Mouse (Mus musculus): ENCODE data around the gene Usp9y.
A peak's percentile ranks its signal among the peaks of the same experiment; 100 is the strongest.

The Usp9y gene

GRCm38 (mm10) chrY:1459682-1460081 lies at the start of gene Usp9y:
Gene Usp9y, minus strand, starts transcription at chrY:1459782.
- no peak for DNase-seq (ENCODE audit: low spot score in 2 of 2)

- no peak for DNase-seq (ENCODE audit: low spot score in 2 of 2)
Observed at GRCm38 (mm10) chrY:1293708-1294107, 165.9 kb downstream of the Usp9y start.

- DNase-seq (ENCODE audit: low spot score in 2 of 2) = peak in 1 of 2 experiments; percentile 51
Observed at GRCm38 (mm10) chrY:1286171-1286795, 173.3 kb downstream of the Usp9y start, which contains the start of gene Ddx3y. Gene Ddx3y, minus strand, starts transcription at chrY:1286629.

GRCm38 (mm10) chrY:1285735-1286134 lies 173.8 kb downstream of the Usp9y start:
- DNase-seq (ENCODE audit: low spot score in 2 of 2) = peak in 1 of 2 experiments; percentile 2

All from thymus, postnatal 10 days (tissue).